Mouse (Mus musculus) WW6 (cell line): ENCODE measurements around the gene Ttc7b.

Source experiments
- DNase-seq: peaks from one replicate; pipeline ENCODE4 v3.0.0-alpha.2; 2013; ENCODE audit warnings: low read depth, low spot score

Ttc7b gene

DNA sequence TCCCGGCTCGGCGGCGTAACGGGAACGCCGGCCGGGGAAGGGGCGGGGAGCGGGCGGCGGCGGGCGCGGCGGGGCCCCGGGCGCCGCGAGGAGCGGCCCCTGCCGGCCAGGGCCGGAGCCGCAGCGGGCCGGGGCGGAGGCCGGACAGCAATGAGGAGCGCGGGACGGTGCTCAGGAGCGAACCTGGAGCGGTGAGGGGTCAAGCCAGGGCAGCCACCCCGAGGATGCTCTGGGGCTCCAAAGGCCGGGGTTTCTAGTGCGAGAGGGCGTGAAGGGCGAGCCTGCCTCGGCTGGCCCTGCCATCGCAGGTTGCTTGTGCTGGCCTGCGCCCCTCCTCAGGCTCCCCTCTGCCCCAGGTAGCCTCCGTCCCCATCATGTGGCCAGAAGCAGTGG lies at the start of gene Ttc7b:
Gene Ttc7b, minus strand, starts transcription at position 33 of the 393 bp plus-strand sequence.
- DNase-seq: no peak

DNA sequence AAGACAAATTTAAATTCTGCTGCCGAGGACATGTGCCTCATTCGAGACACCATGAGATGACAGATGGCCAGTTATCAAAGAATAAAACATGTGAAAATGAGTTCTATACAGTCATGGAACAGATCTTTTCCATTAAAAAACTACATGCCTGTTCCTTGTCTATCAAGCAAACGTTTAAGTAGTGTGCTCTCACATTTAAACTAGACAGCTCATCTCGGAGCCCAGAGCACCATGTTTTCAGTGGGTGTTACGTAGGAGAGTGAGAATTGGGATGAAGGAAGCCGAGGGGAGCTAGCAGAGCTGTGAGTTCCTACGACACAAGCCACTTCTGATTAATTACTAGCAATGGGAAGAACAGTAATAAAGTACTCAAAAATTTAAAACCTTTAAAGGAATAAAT lies 48.2 kb upstream of the Ttc7b start:
- no peak for DNase-seq

- no peak for DNase-seq
These were observed 47.5 kb upstream of the Ttc7b start for GRCm38 (mm10) chr12:100568105-100568504.

GRCm38 (mm10) chr12:100567627-100568026 lies 47.0 kb upstream of the Ttc7b start:
- no peak for DNase-seq

GRCm38 (mm10) chr12:100553675-100554074 lies 33.0 kb upstream of the Ttc7b start:
- no peak for DNase-seq

DNA sequence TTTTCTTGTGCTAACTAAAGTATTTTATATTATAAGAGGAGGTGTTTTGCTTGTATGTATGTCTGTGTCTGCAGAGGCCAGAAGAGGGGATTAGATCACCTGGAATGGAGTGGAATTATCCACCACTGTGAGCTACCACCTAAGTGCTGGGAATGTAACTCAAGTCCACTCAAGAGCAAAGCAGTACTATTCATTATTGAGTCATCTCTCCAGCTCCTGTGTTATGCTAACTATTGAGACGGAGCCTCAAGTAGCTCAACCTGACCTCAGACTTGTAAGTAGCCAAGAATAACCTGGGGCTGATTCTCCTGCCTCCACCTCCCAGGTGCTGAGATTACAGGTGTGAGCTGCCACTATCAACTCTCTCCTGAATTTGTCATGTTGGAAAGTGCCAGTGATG lies 31.3 kb upstream of the Ttc7b start:
- no peak for DNase-seq

GRCm38 (mm10) chr12:100544194-100544567 lies 23.6 kb upstream of the Ttc7b start:
- DNase-seq: no peak

GRCm38 (mm10) chr12:100543437-100544193 lies 23.0 kb upstream of the Ttc7b start:
- DNase-seq: no peak

DNA sequence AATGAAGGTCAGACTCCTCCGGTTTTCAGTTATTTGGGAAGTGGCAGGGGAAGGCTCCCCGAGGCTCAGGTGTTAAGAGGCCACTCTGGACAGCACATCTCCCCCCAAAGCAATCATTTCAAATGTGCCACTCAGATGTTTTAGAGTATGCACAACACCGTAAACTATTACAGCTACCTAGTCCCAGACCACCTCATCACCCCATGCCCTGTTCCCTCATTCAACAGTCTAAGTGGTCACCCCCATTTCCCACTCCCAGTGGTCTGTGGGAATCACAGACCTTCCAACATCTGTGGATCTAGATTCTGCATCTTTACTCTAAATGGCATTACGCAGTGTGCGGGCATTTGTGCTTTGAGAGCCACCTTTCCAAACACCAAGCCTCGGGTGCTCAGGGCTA lies 21.9 kb upstream of the Ttc7b start:
- no peak for DNase-seq

DNA sequence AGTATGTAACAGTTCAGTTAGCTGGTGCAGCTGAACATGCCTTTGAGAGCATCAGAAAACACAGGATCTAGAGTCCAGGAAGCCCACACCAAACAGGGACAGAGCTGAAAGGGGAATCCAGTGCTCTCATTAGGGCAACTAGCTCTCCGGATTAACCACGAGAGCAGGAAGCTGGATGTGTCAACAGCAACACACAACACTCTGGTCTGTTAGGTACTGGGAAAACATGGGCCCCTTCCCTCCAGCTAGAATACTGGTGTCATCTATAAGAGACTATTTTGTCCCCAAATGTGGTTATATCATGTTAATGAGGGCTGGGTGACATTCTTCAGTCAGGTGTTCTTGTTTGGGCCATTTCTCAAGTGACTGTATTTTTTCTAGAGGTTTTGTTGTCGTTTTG lies 21.4 kb upstream of the Ttc7b start:
- DNase-seq: no peak

DNA sequence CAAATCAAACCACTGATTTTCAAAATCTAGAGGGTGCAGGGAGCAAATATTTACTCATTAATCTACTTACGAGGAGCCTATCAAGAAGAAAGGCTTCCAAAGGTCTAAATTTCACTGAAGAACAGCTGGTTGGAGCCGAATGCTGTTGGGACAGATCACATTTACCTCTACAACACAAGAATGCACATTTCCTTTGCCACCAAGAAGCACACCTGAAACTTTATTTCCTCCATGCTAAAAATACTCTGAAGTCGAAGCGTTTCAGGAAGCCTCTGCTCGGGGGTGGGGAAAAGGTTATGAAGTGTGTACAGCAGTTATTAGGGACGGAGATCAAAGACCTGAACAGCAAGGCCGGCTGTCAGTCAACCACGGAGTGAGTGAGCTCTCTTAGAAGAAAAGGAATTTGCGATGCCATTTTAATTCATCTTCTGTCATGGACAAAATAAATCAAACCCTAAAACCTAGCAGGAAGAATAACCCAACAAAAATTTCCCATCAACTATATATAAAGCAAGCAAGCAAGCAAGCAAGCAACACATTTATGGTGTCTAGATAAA lies 18.6 kb upstream of the Ttc7b start:
- no peak for DNase-seq

DNA sequence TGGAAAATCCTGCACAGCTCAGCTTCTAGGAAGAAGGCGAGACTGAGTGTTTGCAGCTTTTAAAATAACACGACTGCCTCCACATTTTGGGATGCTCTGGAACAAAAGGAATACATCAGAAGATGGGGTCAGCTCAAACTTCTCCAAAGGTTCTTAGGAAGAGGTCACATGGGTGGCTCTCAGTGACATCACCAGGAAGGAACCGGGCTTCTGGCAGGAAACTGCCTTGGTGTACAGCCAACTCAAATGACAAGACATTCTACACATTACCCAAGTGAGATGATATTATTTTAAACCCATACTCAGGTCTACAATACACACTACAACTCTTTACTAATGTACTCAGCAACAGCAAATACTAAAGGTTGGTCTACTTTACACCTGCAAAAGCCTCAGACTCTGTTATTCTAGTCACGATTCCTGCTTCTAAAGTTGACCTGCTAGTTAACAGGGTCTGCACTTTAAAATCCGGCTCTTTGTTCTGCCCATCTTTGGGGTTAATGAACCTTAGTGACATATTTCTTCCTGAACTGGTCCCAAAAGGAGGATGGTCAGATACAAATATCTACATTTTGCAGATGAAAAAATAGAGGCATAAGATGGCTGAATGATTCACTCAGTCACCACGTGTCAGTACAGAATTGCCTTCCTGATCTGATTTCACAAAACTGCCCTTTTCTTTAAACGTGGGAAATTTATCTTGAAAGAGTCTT lies 18.0 kb upstream of the Ttc7b start:
- no peak for DNase-seq

DNA sequence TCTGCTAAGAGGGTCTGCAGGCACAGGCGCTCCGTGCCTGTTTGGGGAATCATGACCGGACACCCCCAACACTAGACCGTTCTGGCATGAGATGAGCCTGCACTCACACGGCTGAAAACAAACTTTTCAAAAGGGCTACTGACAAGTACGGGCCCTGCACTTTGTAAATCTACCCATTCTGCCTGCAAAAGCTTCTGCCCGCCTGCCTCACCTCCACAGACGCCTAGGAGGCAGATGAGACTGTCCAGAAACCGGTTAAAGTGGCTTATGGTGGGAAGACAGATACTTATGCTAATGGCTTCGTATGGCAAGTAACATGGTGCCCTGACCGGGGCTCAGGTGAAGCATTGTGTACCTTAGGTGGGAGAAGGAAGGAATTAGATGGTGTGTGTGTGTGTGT lies 16.5 kb upstream of the Ttc7b start:
- no peak for DNase-seq

GRCm38 (mm10) chr12:100535028-100535427 lies 14.4 kb upstream of the Ttc7b start:
- no peak for DNase-seq

GRCm38 (mm10) chr12:100534028-100534427 lies 13.4 kb upstream of the Ttc7b start:
- no peak for DNase-seq

- DNase-seq: no peak
These were observed 12.6 kb upstream of the Ttc7b start for GRCm38 (mm10) chr12:100533209-100533608.

DNA sequence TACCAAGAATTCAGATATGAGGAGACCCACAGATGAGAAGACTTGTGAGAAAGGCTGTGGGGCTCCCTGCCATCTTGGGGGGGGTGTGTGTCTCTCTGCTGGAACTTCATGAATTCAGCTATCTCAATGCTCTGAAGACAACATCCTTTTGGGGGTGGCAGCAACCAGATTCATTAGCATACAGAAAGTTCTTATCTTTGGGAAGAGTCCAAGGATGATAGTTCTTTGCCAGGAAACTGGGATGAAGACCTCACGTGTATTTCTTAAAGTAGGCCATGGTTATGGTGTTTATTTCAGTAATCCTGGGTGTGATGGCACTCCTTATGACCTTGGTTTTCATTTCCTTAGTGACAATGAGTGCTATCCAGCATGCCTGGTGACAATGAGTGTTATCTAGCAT lies 11.1 kb upstream of the Ttc7b start:
- no peak for DNase-seq

DNA sequence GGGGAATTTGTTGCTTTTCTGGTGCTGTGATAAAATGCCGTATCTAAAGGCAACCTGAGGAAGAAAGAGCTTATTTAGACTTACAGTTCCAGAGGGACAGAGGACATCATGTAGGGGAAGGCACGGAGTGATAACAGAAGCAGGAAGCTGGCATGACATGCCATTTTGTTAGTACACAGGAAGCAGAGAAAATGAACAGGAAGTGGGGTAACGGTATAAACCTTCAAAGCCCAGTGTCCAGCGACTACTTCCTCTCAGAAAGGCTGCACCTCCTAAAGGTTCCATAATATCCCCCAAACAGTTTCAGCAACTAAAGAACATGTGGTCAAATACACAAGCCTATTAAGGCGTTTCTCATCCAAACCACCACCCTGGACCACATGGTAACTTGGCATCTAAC lies 10.2 kb upstream of the Ttc7b start:
- no peak for DNase-seq

- no peak for DNase-seq
These were observed 9.0 kb upstream of the Ttc7b start for GRCm38 (mm10) chr12:100529651-100530050.

DNA sequence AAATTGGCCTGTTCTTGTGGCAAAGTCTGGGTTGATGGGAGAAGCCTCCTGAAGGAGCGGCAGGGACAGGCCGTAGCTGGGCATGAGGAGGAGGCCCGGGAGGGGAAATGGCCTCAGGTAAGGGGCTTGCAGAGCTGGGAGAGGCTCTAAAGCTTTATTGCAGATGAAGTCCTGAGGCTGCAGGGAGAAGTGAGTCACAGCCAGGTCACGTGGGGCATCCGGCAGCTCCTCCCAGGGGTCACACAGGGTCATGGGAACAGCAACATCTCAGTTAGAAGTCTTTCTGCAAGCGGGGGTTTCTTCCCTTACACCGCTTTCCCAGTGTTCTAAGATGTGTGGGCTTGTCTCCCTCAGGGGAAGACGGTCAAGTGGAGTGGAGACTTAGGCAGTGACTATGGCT lies 8.5 kb upstream of the Ttc7b start:
- DNase-seq: no peak

DNA sequence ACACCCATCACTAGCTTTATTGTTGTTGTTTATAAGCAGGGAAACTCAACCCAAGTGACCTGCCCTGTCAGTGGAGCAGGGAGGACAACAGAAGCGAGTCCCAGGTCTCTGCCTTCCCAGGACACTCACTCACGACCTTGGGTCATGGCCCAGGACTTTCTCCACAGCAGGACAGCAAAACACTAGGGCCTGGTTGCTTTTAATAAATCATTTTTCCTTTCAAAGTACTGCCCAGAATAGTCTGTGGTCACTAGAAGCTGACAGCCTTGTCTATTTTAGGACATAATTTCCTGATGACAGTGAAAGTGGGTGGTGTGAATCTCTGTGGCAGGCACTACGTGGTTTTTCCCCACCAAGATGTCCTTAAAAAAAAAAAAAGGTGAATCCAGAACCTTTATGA lies 7.6 kb upstream of the Ttc7b start:
- no peak for DNase-seq

DNA sequence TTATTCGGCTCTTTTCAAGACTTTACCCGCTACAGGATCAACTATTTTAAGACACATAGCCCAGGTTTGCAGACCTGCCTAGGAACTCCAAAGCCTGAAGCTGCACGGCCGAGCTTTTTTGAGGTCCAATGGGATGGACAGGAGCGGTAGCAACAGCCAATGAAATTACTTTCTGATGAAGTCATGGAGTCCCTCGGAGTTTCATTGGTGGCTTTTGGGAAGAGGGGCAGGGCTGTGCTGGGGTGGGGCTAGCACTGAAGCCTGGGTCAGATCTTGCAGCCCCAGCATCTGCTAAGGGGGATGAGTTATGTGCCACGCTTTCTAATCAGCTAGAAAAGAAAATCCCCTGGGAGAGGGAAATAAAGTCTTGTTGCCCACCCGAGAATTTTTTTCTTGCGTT lies 7.1 kb upstream of the Ttc7b start:
- peak; percentile 40 for DNase-seq

DNA sequence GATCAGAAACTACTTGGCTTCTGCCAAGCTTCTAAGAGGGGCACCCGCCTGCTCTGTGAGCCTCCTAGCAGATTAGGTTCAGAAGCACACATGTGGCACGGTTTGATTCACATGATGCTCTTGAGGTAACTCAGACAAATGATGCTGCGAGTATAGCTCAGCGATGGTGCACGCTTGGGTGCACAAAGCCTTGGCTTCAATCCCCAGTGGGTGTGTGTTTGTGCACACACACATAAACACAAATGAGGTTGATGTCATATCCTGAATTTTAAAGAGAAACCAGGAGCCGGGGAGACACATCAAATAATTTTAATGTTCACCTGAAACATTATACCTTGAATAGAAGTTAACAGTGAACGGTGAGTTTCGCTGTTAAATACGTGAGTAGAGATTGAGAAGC lies 6.6 kb upstream of the Ttc7b start:
- DNase-seq: no peak
